Mouse (Mus musculus) Patski (cell line): ENCODE measurements at regions not wholly inside any gene's neighbourhood (a gene's known extent, or its start where the extent isn't known, plus 50 kb on each side); places are given as distances from the start of the nearest gene placed in this dataset.
A peak's percentile ranks its signal among the peaks of the same experiment; 100 is the strongest.

Experiments
- ATAC-seq: fragments of 100-300 bp; one replicate; pipeline ENCODE4 v1.8.0; 2021
- CTCF ChIA-PET: fragments of 350-600 bp; sonication (Branson Sonifier 250); formaldehyde crosslinking; loops from one replicate; lab custom pipeline; 2022; ENCODE audit warnings: inconsistent platforms; lab: Charles Lee
- POLR2A ChIA-PET: fragments of 350-600 bp; sonication (Branson Sonifier 250); formaldehyde crosslinking; loops from one replicate; lab custom pipeline; 2022; ENCODE audit warnings: antibody characterized with exemption, inconsistent platforms; lab: Charles Lee
- DNase-seq: peaks from one replicate; pipeline ENCODE4 v3.0.0-alpha.2; 2011; ENCODE audit warnings: low read depth, low spot score
- H3K27me3 ChIP-seq: fragments of 371-371 bp; one replicate; pipeline ENCODE4 v1.5.1; 2021
- CTCF ChIP-seq: fragments of 100-300 bp; IDR thresholded peaks from one replicate; pipeline ENCODE4 v1.5.1; 2021
- in situ Hi-C: fragments of 300-500 bp; cut with MboI; formaldehyde crosslinking; loops from 3 replicates; pipeline ENCODE4 v1.11.1; 2018; ENCODE audit warnings: low pct_unique_long_range_greater_than_20kb, mixed read lengths

DNA sequence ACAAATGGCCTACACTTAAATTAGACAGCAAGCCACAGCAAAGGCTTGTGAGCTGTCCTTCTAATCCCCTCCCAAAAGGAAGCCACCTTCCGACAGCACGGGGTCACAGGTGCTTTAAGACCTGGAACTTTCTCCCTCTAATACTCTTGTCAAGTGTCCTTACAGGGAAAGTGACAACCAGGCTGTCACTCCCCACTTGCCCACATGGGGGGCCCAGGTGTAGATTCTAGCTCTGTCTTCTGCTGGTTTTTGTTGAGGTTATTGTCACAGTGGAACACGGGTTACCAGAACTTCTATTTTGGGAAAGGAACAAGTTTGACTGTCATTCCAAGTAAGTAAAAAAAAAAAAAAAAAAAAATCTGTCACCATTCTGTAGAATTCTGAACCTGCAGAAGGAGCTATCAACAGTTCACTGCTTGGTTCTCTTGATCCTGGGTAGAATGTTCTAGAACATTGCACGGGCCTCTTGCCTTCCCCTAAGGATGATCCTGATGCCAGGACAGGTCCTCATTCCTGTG is 85.4 kb downstream of the Dad1 start:
- POLR2A ChIA-PET, result interaction anchor here (0.8 kb wide), 1 partner anchor 10 kb away, joined by 3 read pairs; no protein-coding TSS in a partner anchor
- ATAC-seq (no peak), DNase-seq (no peak)
- no peak for TF ChIP-seq CTCF
- CTCF ChIA-PET, result interaction anchor here (1.3 to 1.7 kb wide), 2 partner anchors 12 to 108 kb away, joined by 3 read pairs; no protein-coding TSS in a partner anchor
- in situ Hi-C loops, result no loop called here
- no peaks in the 10 kb centered on the region for H3K27me3 ChIP-seq

DNA sequence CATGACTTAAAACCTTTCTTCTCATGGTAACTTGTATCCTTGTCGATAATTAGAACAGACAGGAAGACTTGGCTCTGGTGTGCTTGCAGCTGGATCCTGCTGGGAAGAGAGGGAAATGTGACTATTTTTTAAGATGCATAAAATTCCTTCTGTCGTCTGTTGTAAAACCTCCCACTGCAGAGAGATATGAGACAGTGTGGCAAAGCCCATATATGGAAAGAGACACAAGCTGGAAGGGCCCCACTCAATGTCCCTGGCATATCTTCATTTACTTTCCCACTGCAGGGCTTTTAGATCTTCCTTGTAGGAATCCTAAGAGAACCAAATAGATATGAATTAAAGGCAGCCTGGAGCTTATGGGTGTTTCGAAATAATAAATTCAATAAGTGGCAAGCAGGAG is 87.8 kb downstream of the Dad1 start:
- no peaks in the 10 kb centered on the region for H3K27me3 ChIP-seq
- in situ Hi-C loops, result no loop called here
- CTCF ChIA-PET, result interaction anchor here (1.0 to 1.7 kb wide), 4 partner anchors 16 to 102 kb away, joined by 3 to 5 read pairs (median 4); no protein-coding TSS in a partner anchor
- POLR2A ChIA-PET, result no interaction called here
- DNase-seq, result no peak
- no peak for TF ChIP-seq CTCF
- no peak for ATAC-seq

DNA sequence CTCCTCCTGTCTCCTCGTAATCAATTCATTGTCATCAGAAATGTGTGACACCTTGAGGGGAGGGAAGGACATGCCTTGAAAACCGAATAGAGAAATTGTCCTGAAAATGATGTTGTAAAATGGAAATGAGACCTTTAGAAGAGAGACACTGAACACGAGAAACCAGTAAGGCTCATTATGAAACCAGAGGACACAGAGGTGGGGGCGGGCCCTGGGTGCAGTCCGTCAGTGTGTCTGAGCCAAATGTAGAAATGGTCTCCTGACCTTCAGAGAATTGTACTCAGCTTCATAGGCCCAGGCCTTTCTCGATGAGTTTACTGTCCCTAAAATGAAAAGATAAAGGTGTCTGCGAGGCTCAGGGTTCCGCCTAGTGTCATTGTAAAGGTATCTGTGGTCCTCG is 89.0 kb downstream of the Dad1 start:
- ChIA-PET CTCF (interaction anchor here (1.5 to 1.7 kb wide), 4 partner anchors 9 to 101 kb away, joined by 3 to 4 read pairs (median 4); no protein-coding TSS in a partner anchor), POLR2A (no interaction called here)
- ATAC-seq (no peak), DNase-seq (no peak)
- TF ChIP-seq CTCF, result no peak
- in situ Hi-C loops, result loop anchor here (5.0 kb wide), 1 partner anchor 98 kb away; no protein-coding TSS in a partner anchor
- no peaks in the 10 kb centered on the region for H3K27me3 ChIP-seq

DNA sequence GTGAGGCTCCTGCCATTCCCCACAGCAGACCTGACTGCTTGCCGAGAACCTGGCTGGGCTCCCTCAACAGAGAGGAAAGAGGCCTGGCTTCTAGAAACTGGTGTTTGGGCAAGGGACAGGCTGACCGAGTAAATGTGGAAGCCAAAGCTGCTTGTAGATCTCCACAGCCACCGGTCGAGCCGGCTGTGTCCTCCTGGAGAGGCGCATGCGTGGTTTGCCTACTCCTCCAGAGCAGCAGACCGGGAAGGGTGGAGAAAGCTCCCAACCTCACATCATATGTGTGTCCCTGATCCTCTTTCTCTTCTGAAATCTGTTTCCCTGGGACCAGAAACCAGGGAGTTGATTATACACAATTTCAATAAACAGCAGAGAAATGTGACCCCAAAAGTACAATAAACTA is 92.0 kb downstream of the Dad1 start:
- ChIA-PET POLR2A (no interaction called here), CTCF (interaction anchor here (1.2 to 1.7 kb wide), 2 partner anchors 16 to 99 kb away, joined by 3 read pairs; no protein-coding TSS in a partner anchor)
- no peak for TF ChIP-seq CTCF
- ATAC-seq (no peak), DNase-seq (no peak)
- in situ Hi-C loops, result loop anchor here (5.0 kb wide), 1 partner anchor 95 kb away; no protein-coding TSS in a partner anchor
- no peaks in the 10 kb centered on the region for H3K27me3 ChIP-seq

DNA sequence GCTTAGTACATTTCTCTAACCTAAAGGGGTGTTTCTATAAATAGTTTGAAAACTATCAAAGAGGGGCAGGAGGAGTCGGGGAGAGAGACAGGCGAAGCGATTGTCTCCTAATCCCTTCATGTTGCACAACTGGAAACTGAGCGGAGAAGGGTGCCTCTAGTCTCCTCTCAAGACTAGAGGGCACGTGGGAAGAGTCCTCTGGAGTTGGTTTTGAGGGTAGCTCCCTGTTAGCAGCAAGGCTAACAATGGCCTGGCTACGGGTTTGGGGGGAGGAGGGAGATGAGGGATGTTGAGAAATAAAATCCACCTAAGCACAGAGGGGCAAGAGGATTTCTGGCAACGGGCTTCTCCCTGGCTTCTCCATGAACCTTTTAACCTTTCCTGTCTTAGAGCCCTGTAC is 92.7 kb downstream of the Dad1 start:
- no peak for TF ChIP-seq CTCF
- POLR2A ChIA-PET, result interaction anchor here (0.6 kb wide), 2 partner anchors 38 to 87 kb away, joined by 3 read pairs; no protein-coding TSS in a partner anchor
- in situ Hi-C loops, result loop anchor here (5.0 kb wide), 1 partner anchor 94 kb away; no protein-coding TSS in a partner anchor
- ATAC-seq, result no peak
- CTCF ChIA-PET, result interaction anchor here (1.0 to 1.7 kb wide), 3 partner anchors 8 to 98 kb away, joined by 3 to 4 read pairs (median 3); no protein-coding TSS in a partner anchor
- no peaks in the 10 kb centered on the region for H3K27me3 ChIP-seq
- no peak for DNase-seq

DNA sequence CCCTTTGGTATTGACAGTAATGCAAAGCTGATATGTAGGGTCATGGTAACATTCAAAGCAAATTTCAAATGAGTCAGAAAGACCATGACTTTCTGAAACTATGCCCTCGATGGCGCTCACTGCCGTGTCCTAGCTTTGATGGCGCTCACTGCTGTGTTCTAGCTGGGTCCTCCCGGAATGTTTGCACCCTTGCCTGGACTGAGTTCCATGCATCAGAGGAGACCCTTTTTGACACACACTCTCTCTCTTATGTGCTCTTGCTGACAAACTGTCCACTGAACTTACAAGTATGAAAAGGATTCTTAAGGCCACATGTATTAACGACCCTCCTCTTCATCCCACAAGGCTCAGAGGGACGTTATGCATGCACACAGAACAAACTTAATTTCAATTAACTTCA is 94.1 kb downstream of the Dad1 start:
- in situ Hi-C loops, result loop anchor here (5.0 kb wide), 1 partner anchor 93 kb away; no protein-coding TSS in a partner anchor
- H3K27me3 ChIP-seq, result no peaks in the 10 kb centered on the region
- CTCF ChIA-PET, result interaction anchor here (1.1 kb wide), 1 partner anchor 22 kb away, joined by 4 read pairs; no protein-coding TSS in a partner anchor
- no peak for TF ChIP-seq CTCF
- ATAC-seq (no peak), DNase-seq (no peak)
- POLR2A ChIA-PET, result no interaction called here

DNA sequence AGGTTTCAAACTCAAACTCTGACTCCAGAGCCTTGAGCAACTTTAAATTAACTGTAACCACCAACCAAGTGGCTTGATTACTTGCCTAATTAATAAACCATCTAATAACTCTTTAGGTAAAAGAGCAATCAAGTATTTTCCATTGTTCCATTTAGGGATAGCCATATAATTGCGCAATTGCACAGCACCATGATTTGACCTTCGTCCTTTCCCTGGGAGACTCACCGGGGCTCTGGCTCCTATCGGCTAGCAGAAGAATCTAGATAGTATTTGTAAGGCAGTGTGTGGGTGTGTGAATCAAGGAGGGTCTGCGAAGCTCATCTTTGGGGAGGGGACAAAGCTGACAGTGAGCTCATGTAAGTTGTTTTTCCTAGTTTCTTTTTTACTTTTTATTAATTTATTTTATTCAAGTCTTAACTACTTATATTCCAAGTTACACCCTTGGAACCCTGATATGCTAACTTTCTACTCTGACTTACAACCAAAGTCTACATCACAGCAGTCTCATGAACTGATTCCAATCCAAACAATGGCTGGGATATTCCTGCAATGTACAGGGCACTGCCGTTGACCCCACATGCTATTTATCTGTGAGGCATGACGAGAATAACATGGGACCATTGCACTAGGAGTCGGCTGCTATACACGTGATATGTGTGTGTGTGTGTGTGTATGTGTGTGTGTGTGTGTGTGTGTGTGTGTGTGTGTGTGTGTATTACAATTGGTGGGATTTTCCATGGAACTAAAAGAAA is 95.5 kb downstream of the Dad1 start:
- no peak for DNase-seq
- no peaks in the 10 kb centered on the region for H3K27me3 ChIP-seq
- no peak for ATAC-seq
- in situ Hi-C loops, result no loop called here
- POLR2A ChIA-PET, result no interaction called here
- CTCF ChIA-PET, result interaction anchor here (1.5 to 3.4 kb wide), 3 partner anchors 12 to 97 kb away, joined by 3 to 14 read pairs (median 3); no protein-coding TSS in a partner anchor
- no peak for TF ChIP-seq CTCF

DNA sequence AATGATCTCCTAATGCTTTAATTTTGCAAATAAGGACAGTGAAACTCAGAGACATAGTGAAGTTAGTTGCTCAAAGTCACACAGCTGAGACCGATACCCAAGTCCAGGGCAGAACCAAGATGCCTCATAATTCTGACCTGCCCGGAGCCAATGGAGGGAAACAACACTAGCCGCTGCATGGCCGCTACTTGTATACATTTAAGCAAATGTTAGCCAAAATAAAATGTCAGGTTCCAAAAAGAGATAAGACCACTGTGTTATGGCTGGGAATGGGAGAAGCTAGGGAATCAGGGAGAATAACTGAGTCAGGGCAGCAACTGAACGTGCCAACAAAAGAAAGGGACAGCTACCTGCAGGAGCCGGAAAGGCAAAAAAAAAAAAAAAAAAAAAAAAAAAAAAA is 97.4 kb downstream of the Dad1 start:
- ChIA-PET CTCF (interaction anchor here (0.5 to 3.4 kb wide), 4 partner anchors 8 to 95 kb away, joined by 3 to 14 read pairs (median 4); no protein-coding TSS in a partner anchor), POLR2A (interaction anchor here (0.6 kb wide), 1 partner anchor 11 kb away, joined by 3 read pairs; no protein-coding TSS in a partner anchor)
- no peaks in the 10 kb centered on the region for H3K27me3 ChIP-seq
- ATAC-seq (no peak), DNase-seq (no peak)
- TF ChIP-seq CTCF, result no peak
- in situ Hi-C loops, result no loop called here

DNA sequence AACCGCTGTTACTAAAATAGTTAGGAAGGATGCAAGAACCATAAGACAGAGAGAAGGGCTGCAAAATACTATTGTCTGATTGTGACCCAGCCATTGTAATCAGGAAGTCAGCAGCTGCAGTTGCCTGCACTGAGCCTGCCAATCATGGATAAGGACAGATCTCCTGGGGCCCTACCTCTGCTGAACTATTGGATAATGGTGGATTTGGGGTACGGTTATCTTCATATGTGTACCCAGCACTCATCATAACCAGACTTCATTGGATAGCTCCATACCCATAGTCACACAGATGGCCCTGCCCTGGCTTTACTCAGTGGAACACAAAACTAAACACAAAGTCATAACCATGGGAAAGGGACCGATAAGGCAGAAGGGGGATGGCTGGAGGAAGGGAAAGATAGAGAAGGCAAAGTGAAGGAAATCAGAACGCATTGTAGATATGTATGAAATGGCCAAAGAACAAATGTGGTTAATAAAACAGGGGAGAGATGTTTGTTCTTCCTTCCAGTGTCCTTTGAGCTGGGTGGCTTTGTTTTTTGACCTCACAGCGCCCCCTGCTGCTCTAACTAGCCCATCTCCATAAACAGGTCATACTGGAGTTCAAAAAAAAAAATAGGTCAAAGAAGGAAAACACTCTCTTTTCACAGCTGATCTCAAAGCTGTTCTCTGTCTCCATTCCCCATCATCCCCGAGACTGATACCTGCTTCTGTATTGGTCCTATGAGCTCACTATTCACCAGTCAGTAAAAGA is 101.2 kb downstream of the Dad1 start:
- no peak for ATAC-seq
- DNase-seq, result peak; percentile 20
- peak; percentile 78 for TF ChIP-seq CTCF
- ChIA-PET CTCF (interaction anchor here (0.7 to 6.0 kb wide), 14 partner anchors 8 to 178 kb away, joined by 3 to 77 read pairs (median 4); no protein-coding TSS in a partner anchor), POLR2A (interaction anchor here (0.6 kb wide), 1 partner anchor 90 kb away, joined by 3 read pairs; no protein-coding TSS in a partner anchor)
- in situ Hi-C loops, result no loop called here
- no peaks in the 10 kb centered on the region for H3K27me3 ChIP-seq

DNA sequence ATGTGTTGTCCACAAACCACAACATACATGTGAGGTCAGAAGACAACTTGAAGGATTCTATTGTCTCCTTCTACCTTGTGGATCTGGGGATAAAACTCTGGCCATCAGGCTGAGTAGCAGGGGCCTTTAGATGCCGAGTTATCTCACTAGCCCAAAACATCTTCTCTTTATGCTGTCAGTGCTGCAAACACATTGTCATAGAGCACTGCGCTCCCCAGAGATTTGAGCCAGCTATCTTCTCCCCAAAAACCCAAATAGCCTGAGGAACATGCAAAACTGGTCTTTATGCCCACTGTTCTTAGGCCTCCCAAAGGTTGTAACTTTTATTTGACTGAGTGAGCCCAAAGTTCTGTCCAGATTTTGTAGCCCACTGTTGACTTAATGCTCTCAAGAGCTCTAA is 102.0 kb downstream of the Dad1 start:
- no peak for ATAC-seq
- H3K27me3 ChIP-seq, result no peaks in the 10 kb centered on the region
- TF ChIP-seq CTCF, result no peak
- in situ Hi-C loops, result no loop called here
- ChIA-PET CTCF (interaction anchor here (1.3 to 6.0 kb wide), 6 partner anchors 39 to 97 kb away, joined by 3 to 77 read pairs (median 6); no protein-coding TSS in a partner anchor), POLR2A (no interaction called here)
- no peak for DNase-seq
